Mouse (Mus musculus): ENCODE measurements around the gene Rcn2. TPM values are rescaled to one million over a fixed set of nuclear protein-coding genes. Genes with fewer than 3 reads are reported as not detected.

The Rcn2 gene
- polyA plus RNA-seq (2012; rRNA removed; ENCODE audit: low replicate concordance) = 21.8 and 87.6 TPM in 2 replicates

DNA sequence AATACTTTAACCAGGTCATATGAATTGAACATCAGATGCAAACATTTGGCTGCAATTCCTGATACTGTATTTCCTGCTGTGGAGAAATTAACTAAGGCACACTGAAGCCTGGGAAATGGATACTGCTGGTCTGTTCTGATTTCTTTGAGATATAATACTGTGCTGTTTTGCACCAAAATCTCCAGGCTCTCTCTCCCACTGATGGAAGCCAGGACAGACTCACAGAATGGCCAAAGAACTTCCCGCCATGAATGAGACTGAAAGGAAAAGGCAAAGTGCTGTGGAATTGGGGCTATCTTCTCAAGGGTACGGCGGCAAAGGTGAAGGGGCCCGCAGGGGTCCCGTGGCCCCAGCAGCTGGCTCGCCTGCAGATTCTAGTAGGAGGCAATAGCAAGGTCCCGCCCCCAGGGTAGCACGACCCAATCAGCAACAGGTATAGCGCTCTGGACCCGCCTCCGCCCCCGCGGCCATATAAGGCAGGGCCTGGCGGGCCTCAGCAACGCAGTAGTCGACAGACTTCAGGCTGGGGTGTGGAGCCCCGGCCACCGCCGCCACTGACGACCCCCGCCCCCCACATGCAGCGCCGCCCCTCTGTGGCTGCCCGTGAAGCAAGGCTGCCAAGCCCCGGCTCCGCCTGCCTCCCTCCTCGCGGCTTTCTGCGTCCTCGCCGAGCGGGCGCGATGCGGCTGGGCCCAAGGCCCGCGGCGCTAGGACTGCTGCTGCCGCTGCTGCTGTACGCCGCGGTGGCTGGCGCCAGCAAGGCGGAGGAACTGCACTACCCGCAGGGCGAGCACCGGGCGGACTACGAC lies at the start of gene Rcn2:
Gene Rcn2 (plus strand): TSS at position 474 of the 809 bp plus-strand sequence.

DNA sequence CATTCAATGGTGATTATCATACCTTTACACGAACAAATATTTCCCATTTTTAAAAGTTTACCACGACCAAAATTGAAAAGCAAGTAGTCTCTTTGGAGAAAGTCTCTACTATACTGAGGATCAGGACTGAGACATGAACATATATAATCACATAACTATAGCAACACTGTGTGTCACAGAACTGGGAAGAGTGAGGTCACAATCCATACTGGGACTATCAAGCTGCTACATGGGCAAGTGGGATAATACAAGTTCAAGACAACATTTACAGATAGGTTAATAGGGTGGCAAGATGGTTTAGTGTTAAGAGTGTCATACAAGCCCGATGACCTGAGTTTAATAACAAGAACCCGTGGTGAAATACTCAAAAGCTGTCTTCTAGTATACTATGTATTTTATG lies 31.2 kb upstream of the Rcn2 start, which contains the start of gene 4930563M21Rik:
Gene 4930563M21Rik (minus strand): TSS at position 101 of the 400 bp plus-strand sequence.

DNA sequence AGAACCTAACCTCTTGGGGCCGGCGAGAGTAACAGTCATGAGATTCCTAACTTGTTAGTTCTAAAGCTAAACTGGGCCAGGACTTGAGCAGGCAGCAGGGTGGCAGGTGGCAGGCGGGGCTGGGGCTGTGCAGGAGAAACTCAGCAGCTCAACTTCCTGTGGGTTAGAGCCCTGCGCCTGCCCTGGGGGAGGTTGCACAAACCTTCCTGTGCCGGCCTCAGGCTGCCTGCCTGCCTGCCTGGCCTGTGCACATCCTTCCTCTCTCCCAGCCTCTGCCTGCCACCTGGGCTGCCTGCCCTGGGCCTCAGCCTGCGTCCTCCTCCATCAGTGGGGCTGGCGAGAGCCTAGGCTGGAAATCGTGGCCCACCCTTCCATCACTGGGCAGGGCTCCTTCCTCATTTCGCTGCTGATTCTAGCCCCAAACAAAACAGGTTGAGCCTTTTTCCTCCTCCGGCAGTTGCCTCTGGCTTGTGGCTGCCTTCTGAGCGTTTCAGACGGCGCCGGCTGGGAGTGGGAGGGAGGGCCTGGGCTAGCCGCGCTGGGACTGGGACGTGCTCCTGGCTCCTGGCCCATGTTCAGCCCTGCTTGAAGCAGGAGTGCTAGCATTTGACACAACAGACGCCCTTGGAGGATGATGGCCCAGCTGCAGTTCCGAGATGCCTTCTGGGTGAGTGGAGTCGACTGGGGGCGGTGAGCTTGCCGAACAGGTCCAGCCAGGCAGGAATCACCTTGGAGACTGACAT lies 48.3 kb downstream of the Rcn2 start, which contains the start of gene Pstpip1:
Gene Pstpip1 (plus strand): TSS at position 185 of the 743 bp plus-strand sequence.

Other genes with a start within 250 kb of the Rcn2 start
- 5.5 and 6.4 TPM in 2 replicates for gene Scaper, start 103.7 kb upstream of the Rcn2 start, polyA plus RNA-seq (2012; rRNA removed; ENCODE audit: low replicate concordance)
- gene 4930563M21Rik, start 31.3 kb upstream of the Rcn2 start, polyA plus RNA-seq (2012; rRNA removed; ENCODE audit: low replicate concordance) = not detected in 2 replicates
- 6.5 and 10.2 TPM in 2 replicates for gene Pstpip1, start 48.1 kb downstream of the Rcn2 start, polyA plus RNA-seq (2012; rRNA removed; ENCODE audit: low replicate concordance)
- gene Tspan3, start 123.6 kb downstream of the Rcn2 start, polyA plus RNA-seq (2012; rRNA removed; ENCODE audit: low replicate concordance) = 260 and 311 TPM in 2 replicates